Mouse (Mus musculus) forebrain, embryonic 16.5 days (tissue): Measurements from ENCODE around the gene Kiss1r. TPM values are rescaled to one million over a fixed set of nuclear protein-coding genes. Genes with fewer than 3 reads are reported as not detected.
A peak's percentile ranks its signal among the peaks of the same experiment; 100 is the strongest.

Source experiments
- ATAC-seq: fragments of 200-750 bp; cut with Nextera tagmentation; 2 replicates; pipeline ENCODE4 v1.8.0; 2017; ENCODE audit warnings: mild to moderate bottlenecking, moderate library complexity
- H3K27ac ChIP-seq: fragments of 300-500 bp; sonication (generic); 2 replicates; pipeline ENCODE4 v1.5.1; 2014; ENCODE audit warnings: low read length, control low read depth
- H3K27me3 ChIP-seq: fragments of 300-500 bp; sonication (generic); replicated peaks from 2 replicates; pipeline ENCODE4 v1.6.1; 2014; ENCODE audit warnings: low read length; ENCODE audit not compliant: control insufficient read depth, insufficient read depth
- H3K36me3 ChIP-seq: fragments of 300-500 bp; sonication (generic); 2 replicates; pipeline ENCODE4 v1.6.1; 2014; ENCODE audit not compliant: control insufficient read depth, insufficient read depth
- H3K4me1 ChIP-seq: fragments of 300-500 bp; sonication (generic); replicated peaks from 2 replicates; pipeline ENCODE4 v1.6.1; 2014; ENCODE audit warnings: low read length; ENCODE audit not compliant: control insufficient read depth, insufficient read depth
- H3K4me2 ChIP-seq: fragments of 300-500 bp; sonication (generic); 2 replicates; pipeline ENCODE4 v1.6.1; 2014; ENCODE audit warnings: mild to moderate bottlenecking, low read length, control low read depth
- H3K4me3 ChIP-seq: fragments of 300-500 bp; sonication (generic); replicated peaks from 2 replicates; pipeline ENCODE4 v1.5.1; 2014; ENCODE audit warnings: mild to moderate bottlenecking, low read length, control low read depth
- H3K9ac ChIP-seq: fragments of 300-500 bp; sonication (generic); replicated peaks from 2 replicates; pipeline ENCODE4 v1.6.1; 2014; ENCODE audit warnings: low read depth, low read length, control low read depth
- H3K9me3 ChIP-seq: fragments of 300-500 bp; sonication (generic); 2 replicates; pipeline ENCODE4 v1.6.1; 2016; ENCODE audit warnings: low read length; ENCODE audit not compliant: control insufficient read depth
- WGBS: fragments of 180-500 bp; shearing (Covaris S2); extraction: QIAGEN DNeasy Blood & Tissue Kit; methylation state at CpG from one replicate; pipeline ENCODE4 v1.1.7; 2014; 5-methylcytosine and 5-hydroxymethylcytosine counted together
- polyA plus RNA-seq: library from polyadenylated mRNA; unstranded; fragments of >200 nt; fragmentation: Nextera tagmentation; extraction: Ambion mirVana; gene quantifications from 2 replicates; pipeline ENCODE4 v1.2.1, GENCODE M21; 2015

Kiss1r gene
- polyA plus RNA-seq, 1 experiment from 2014 or later: 2.7 TPM

DNA sequence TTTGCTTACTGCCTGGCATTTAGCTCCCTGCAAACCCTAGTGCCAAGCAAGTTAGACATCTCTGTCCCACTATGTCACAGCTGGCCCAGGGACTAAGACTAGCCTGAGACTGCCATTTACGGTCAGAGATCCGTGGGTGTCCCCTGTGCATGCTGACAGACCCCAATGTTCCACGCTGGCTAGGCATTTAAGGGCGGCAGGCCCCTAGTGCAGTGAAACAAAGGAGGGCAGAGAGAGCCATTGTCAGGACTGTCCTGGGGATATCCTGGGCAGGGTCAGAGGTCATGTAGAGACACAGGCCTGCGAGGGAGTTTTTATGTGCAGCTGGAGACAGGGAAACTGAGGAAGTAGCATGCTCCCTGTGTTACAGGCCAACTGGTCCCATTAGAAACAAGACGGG, 17.1 kb downstream of the Kiss1r start:
- H3K36me3 ChIP-seq: no peaks in the 10 kb centered on the region
- H3K27ac ChIP-seq: peak overlapping the region; percentile 54; the same call in 1 of the 2 replicates
- no peaks in the 10 kb centered on the region for H3K9me3 ChIP-seq
- no peak overlapping the region for H3K4me3 ChIP-seq
- no peak for ATAC-seq
- WGBS: 29% methylated on average over 6 of the region's 6 CpGs
- peaks cover 28% of the 10 kb centered on the region for H3K4me1 ChIP-seq
- H3K27me3 ChIP-seq: no peaks in the 10 kb centered on the region
- H3K9ac ChIP-seq: no peak overlapping the region
- no peak overlapping the region for H3K4me2 ChIP-seq

DNA sequence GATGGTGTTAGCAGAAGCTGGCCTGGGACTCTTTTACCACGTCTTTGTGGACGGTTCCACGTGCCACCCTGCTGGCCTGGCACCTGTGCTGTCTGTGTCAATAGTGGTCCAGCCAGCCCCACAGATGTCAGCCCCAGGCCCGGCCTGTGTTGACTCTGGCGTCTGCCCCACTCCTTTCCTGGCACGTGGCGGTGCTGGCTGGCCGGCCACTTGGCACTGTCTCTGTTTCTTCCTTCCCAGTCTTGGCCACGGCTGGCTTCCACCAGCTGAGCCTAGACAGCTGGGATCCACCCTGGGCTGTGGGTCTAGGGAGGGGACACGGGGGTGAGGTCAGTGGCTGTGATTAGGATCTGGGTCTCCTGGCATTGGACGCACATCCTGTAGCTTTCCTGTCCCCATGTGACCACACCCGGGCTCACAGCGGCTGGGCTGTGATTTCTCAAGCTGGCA, 17.5 kb downstream of the Kiss1r start:
- Histone ChIP-seq H3K4me2 (no peak overlapping the region), H3K4me1 (peaks cover 23% of the 10 kb centered on the region), H3K4me3 (no peak overlapping the region), H3K9me3 (no peaks in the 10 kb centered on the region), H3K9ac (no peak overlapping the region), H3K27ac (peak overlapping the region; percentile 54; the same call in 1 of the 2 replicates), H3K27me3 (no peaks in the 10 kb centered on the region), H3K36me3 (no peaks in the 10 kb centered on the region)
- WGBS: 42% methylated on average over 13 of the region's 13 CpGs
- peak; percentile 63 for ATAC-seq

DNA sequence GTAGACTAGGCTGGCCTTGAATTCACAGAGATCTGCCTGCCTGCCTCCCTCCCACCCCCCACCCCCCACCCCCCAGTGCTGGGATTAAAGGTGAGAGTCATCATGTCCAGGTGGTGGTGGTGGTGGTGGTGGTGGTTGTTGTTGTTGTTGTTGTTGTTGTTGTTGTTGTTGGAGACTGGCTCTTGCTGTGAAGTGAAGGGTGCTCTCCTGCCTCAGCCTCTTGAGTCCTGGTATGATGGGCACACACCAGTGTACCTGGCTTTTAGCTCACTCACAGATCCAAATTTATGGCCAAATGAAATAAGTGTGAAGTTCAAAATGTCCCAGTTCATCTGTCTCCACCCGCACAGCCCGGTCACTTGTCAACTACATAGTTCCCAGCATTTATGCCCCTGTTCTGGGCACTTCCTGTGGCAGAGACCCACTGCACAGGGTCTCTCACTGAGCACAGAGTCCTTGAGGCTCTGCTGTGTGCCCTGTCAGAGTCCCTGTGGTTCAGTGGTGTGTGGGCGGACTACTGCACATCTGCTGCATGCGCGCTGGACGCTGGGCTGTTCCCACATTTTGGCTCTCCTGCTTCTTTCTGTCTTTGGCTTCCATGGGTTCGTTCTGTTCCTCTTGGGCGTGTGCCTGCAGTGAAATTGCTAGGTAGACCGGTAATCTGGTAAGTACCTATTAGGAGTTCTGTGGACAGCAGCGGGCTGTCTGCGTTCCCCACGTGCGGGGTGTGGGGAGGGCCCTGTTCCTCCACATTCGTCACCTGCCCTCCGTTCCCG, 18.2 kb downstream of the Kiss1r start:
- Histone ChIP-seq H3K9ac (no peak overlapping the region), H3K27me3 (no peaks in the 10 kb centered on the region), H3K9me3 (no peaks in the 10 kb centered on the region), H3K36me3 (no peaks in the 10 kb centered on the region), H3K27ac (no peak overlapping the region), H3K4me3 (no peak overlapping the region), H3K4me1 (peaks cover 20% of the 10 kb centered on the region), H3K4me2 (no peak overlapping the region)
- WGBS: 89% methylated on average over 16 of the region's 16 CpGs
- no peak for ATAC-seq

DNA sequence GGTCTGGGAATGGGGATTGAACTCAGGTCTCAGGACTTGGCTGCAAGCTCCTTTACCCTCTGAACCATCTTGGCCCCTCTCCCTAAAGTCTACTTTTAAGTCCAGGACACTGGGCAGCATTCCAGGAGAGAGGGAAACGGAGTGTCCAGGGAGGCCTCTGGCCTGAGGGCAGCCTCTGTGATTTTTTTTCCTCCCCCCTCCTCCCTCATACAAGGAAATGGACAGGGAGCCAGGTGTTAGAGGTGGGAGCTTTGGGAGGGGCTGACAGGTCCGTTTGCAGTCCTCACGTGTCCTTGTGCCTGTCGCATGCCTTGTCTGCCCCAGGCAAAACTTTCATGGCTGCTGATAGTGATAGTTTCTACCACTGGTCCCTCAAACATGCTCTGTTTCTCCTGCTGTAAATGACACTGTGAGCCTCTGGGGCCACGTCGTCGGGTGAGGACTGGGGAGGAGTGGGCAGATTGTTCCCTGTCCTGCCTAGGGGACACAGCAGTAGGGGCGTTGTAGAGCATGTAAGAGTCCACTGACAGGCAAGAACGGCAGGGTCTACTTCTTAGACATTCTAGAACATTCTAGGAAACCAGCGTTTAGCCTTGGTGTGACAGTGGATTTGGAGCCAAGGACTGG, 19.6 kb downstream of the Kiss1r start:
- Histone ChIP-seq H3K4me1 (peaks cover 20% of the 10 kb centered on the region), H3K4me2 (no peak overlapping the region), H3K9ac (no peak overlapping the region), H3K27me3 (no peaks in the 10 kb centered on the region), H3K27ac (no peak overlapping the region), H3K36me3 (no peaks in the 10 kb centered on the region), H3K4me3 (no peak overlapping the region), H3K9me3 (no peaks in the 10 kb centered on the region)
- ATAC-seq: no peak
- WGBS: 76% methylated on average over 10 of the region's 10 CpGs

DNA sequence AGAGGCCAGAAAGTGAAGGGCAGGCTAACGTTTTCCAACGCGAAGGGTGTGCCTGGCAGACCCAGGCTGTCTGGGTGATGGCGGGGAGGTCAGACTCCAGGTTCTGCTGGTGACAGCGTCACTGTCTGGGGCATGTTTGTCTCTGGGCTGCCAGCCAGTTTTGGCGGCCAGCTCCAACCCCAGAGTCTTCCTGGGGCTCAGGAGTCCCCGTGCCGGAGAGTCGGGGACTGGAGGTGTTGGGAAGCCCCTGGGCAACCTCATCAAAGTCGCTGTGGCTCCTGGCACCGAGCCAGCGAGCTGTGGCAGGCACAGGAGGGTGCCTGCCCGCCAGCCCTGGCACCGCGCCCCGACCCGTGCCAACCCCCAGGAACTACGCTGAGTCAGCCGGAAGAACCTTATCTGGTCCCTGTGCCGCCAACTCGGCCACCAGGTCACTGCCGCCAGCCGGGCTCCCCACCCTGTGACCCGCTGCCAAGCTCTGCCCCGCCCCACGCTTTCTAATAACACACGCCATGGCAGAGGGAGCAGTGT, 20.2 kb downstream of the Kiss1r start:
- H3K4me2 ChIP-seq: no peak overlapping the region
- ATAC-seq: no peak
- no peaks in the 10 kb centered on the region for H3K9me3 ChIP-seq
- 47% methylated on average over 26 of the region's 27 CpGs for whole genome bisulfite sequencing
- H3K27me3 ChIP-seq: no peaks in the 10 kb centered on the region
- H3K4me3 ChIP-seq: no peak overlapping the region
- H3K36me3 ChIP-seq: no peaks in the 10 kb centered on the region
- H3K9ac ChIP-seq: no peak overlapping the region
- no peak overlapping the region for H3K27ac ChIP-seq
- H3K4me1 ChIP-seq: peaks cover 20% of the 10 kb centered on the region

DNA sequence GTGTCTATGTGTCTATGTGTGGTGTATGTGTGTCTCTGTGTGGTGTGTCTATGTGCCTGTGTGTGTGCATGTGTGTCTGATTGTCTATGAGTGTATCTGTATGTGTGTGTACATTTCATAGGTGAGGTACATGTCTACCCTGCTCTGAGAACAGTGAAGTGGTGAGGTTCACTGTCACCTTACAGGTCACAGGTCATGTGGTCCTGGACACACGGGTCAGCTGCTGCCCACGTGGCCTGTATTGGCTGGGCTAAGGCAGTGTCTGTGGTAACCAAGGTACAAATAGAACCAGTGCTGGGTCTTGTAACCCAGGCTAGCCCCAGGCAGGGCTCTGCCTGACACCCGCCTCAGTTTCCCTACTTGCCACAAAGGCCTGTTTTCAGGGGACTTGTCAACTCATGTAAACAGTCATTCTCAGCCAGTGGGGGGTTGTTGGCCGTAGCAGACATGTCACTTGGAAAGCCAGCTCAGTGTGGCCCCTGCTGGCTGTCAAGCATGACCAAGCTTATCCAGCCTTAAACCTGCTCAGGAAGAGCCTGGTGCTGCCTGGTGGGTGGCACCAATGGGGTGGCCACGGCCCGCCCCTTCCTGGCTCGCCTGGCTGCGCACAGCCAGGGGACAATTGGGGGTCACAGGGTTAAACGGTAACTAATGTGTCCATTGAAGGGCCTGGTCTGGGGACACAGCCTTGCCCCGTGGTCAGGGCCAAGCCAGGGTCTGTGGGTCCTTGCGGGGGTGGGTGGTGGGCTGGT, 21.2 kb downstream of the Kiss1r start:
- no peak overlapping the region for H3K9ac ChIP-seq
- H3K4me1 ChIP-seq: peaks cover 20% of the 10 kb centered on the region
- no peak overlapping the region for H3K4me2 ChIP-seq
- 78% methylated on average over 11 of the region's 11 CpGs for WGBS
- no peak overlapping the region for H3K4me3 ChIP-seq
- H3K9me3 ChIP-seq: no peaks in the 10 kb centered on the region
- H3K36me3 ChIP-seq: no peaks in the 10 kb centered on the region
- ATAC-seq: no peak
- H3K27ac ChIP-seq: no peak overlapping the region
- H3K27me3 ChIP-seq: no peaks in the 10 kb centered on the region

DNA sequence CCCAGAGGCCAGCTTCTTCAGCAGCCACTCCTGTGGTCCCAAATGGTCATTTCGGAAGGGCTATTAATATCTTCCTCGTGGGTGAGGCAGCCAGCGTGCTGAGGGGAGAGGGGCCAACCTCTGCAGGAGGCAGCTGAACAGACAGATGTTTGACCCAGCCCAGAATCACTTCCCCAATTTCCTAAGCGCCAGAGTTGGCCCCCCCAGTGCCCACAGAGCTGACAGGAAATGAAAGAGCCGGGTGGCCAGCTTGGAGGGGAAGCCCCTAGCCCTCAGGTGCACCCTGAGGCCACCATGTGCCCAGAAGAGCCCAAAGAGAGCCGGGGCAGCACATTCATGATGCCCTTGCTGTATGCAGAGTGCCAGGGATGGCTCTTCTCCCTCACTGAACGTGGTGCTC, 24.0 kb downstream of the Kiss1r start:
- Histone ChIP-seq H3K9me3 (no peaks in the 10 kb centered on the region), H3K36me3 (no peaks in the 10 kb centered on the region), H3K4me3 (no peak overlapping the region), H3K4me1 (peaks cover 14% of the 10 kb centered on the region), H3K27ac (no peak overlapping the region), H3K9ac (no peak overlapping the region), H3K4me2 (no peak overlapping the region), H3K27me3 (no peaks in the 10 kb centered on the region)
- 73% methylated on average over 7 of the region's 7 CpGs for WGBS
- no peak for ATAC-seq

DNA sequence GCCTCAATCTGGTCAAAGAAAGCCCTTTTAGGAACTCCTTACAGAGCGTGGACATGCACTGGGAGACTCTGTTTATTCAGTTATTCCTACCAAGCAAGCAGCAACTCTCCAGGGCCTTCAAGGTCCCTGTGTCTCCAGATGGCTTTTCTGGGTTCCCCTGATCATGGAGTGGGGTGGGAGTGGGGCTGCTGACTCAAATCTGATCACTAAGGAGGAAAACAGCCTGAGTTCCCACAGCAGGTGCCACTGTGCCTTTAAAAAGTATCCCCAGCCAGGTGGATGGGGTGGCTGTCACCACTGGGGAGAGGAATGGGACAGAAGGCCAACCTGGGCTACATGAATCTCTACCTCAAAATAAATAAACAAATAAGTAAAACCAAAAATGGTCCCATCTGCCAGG, 26.2 kb downstream of the Kiss1r start:
- no peak overlapping the region for H3K27ac ChIP-seq
- H3K4me3 ChIP-seq: no peak overlapping the region
- no peaks in the 10 kb centered on the region for H3K27me3 ChIP-seq
- H3K36me3 ChIP-seq: no peaks in the 10 kb centered on the region
- no peak overlapping the region for H3K4me2 ChIP-seq
- 95% methylated on average over 1 of the region's 1 CpGs for WGBS
- ATAC-seq: no peak
- H3K9me3 ChIP-seq: no peaks in the 10 kb centered on the region
- peaks cover 7% of the 10 kb centered on the region for H3K4me1 ChIP-seq
- H3K9ac ChIP-seq: no peak overlapping the region

DNA sequence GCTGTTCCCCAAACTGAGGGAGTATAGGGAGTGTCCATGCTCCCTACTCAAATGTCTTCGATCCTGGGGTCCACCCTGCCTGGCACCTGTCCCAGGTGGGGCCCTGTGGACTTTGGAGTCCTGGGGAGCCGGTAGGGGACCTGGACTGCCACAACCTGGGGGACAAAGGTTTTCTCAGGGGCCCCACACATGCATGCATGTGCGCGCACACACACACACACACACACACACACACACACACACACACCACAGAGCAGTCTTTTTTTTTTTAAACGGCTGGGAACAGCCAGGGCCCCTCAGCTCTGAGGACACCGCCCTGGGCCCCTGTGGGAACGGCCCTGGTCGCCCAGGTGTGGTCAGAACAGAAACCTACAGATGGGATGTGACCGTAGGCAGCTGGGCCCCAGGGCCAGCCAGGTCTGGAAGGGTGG, 26.7 kb downstream of the Kiss1r start:
- H3K4me1 ChIP-seq: peaks cover 7% of the 10 kb centered on the region
- no peak for ATAC-seq
- H3K9ac ChIP-seq: no peak overlapping the region

More for the DNA sequence above, 26.7 kb downstream of the Kiss1r start:
- Histone ChIP-seq H3K4me2 (no peak overlapping the region), H3K27me3 (no peaks in the 10 kb centered on the region), H3K4me3 (no peak overlapping the region), H3K36me3 (no peaks in the 10 kb centered on the region), H3K27ac (no peak overlapping the region), H3K9me3 (no peaks in the 10 kb centered on the region)
- WGBS: 79% methylated on average over 9 of the region's 9 CpGs
